ENCODE assay signal across 8 mouse cellular contexts in the genomic region with DNA sequence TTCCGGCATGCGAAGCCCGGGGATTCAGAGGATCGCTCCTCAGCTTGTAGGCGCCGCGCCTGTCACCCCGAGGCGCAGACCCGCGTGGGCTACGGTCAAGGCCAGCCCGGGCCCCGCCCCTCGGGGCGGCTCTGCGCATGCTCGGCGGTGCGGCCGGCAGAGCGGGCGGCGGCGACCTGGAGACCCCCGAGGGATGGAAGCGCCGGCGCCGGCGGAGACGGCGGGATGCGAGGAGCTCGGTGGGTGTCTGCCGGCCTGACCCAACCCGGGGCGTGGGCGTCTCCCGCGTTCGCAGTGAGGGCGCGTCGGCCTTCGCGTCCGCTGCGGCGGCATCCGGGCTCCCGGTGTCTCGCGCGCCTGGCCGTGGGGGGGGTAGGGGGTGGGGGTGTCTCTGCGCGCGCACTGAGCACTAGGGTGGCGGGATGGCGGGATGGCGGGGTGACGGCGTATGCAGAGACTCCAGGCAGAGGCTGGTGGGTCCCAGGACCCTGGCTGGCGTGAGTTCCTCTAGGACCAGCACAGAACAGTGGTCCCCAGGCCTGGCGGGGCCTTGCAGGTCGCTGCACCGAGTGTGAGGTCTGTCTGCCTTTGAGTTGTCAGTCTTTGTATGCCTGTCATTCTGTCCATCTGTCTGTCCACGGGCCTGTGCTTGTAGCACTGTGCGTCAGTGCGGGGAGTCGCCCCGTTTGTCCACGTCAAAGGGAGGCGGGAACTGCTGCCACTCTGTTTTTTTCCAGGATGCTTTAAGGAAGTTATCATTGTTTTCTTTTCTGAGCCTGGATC. TPM values are rescaled to one million over a fixed set of nuclear protein-coding genes. Genes with fewer than 3 reads are reported as not detected.
DNase-seq lines count a peak whose midpoint lies in the region; ATAC-seq lines count a peak whose summit lies in the region.

A gene (plus strand): TSS at position 140 of the 783 bp plus-strand sequence.

- ATAC-seq in inflammation-experienced regulatory T-cells, adult 6 months = peak; percentile 59

- DNase-seq in T-cell, adult 2 months (ENCODE audit: low spot score) = peak; percentile 54
- DNase-seq in cerebellum, postnatal 36 days = peak; percentile 72 to 81
- DNase-seq in gastrocnemius, postnatal 10 days = peak; percentile 82
- peak; percentile 53 to 78 for DNase-seq in left cerebral cortex, adult 9 months (ENCODE audit: low spot score in 2 of 2)
- DNase-seq in right cerebral cortex, adult 2 months (ENCODE audit: low spot score in 2 of 2) = peak; percentile 75 to 77
- DNase-seq in urinary bladder, postnatal 10 days (ENCODE audit: low spot score) = peak; percentile 16

- no peaks in the 10 kb centered on the region for H3K36me3 ChIP-seq in megakaryocyte, embryonic 14.5 days (replicated peaks; ENCODE audit: low read length)

- peaks cover 15% of the 10 kb centered on the region for H3K4me1 ChIP-seq in megakaryocyte, embryonic 14.5 days

- H3K9me3 ChIP-seq in megakaryocyte, embryonic 14.5 days = peaks cover 8% of the 10 kb centered on the region

- H3K27me3 ChIP-seq in megakaryocyte, embryonic 14.5 days (replicated peaks) = peaks cover 29% of the 10 kb centered on the region

- H3K4me3 ChIP-seq in megakaryocyte, embryonic 14.5 days (replicated peaks) = peak within 1 kb of the TSS; percentile 93

RNA-seq across cellular contexts. Expression of the gene that starts here (rescaled TPM):
- 10 to 100 TPM in 1 of 2 experiments, 1 to 10 TPM in 1; 8.6 to 12.5 TPM for total RNA-seq in gastrocnemius, postnatal 10 days (2021)
- polyA plus RNA-seq in inflammation-experienced regulatory T-cells, adult 6 months (2017; shearing (Covaris generic)) = 1 to 10 TPM; 5.0 to 6.4 (median 6.3) TPM
- polyA plus RNA-seq in megakaryocyte, embryonic 14.5 days (2012; ENCODE audit: insufficient read depth, low replicate concordance) = 0.11 TPM in 1 of 2 replicates, not detected in the other

Comparison
In these comparisons a context has a peak if more than half of its experiments do, and no peak if none do; other contexts are left out.
1. Peak in every context shown above with its lines: DNase-seq, ATAC-seq and H3K4me3 ChIP-seq.
2. DNase-seq: peak in every context shown above with its lines; median percentile 82 in gastrocnemius, postnatal 10 days; 76 in cerebellum, postnatal 36 days; 76 in right cerebral cortex, adult 2 months; 66 in left cerebral cortex, adult 9 months; 54 in T-cell, adult 2 months; 16 in urinary bladder, postnatal 10 days.